Mouse (Mus musculus): ENCODE results near the gene Cpsf7. TPM values are rescaled to one million over a fixed set of nuclear protein-coding genes. Genes with fewer than 3 reads are reported as not detected.

Cpsf7 gene
- 172 to 176 TPM (median 175 TPM) in 4 replicates for total RNA-seq (2023)

DNA sequence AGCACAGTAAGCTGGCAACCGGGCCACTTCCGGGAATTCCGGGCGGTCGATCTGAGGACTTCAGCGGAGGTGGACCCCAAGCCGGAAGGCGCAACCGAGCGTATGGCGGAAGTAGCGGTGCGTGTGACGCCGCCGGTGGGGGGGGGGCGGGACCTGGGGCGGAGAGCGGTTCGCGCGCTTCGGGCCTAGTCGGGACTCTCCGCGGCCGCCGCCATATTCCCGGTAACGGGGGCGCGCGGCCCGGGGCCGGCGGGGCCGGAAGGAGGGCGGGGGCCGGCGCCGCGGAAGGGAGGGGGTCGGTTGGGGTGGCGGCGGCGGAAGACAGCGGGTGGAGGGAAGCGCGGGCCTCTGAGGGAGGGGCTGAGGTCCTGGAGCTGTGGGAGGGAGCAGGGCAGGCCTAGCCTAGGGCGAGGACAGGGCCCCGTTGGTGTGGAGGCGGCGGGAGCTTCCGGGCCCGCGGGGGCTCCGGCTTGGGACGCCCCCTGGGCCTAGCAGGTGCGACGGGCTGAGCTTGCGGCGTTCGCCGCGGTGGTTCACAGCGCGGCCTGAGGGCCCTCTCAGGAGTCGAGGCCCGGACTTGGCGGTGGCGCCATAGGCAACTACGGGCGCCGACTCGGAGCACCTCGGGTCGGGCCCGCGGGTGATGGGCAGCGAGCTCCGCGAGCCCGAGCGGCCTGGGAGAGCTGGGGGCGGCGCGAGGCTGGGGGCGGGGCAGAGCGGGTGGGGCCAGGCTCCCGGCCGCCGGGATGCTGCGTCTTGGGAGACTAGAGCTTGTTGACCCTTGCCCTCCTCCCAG, at the start of gene Cpsf7:
Cpsf7 (plus strand) TSS at position 161 of the 796 bp plus-strand sequence.

GRCm38 (mm10) chr19:10482703-10483102, 42.4 kb upstream of the Cpsf7 start, which contains the start of gene Ppp1r32:
Gene Ppp1r32 (minus strand): TSS chr19:10482928.

GRCm38 (mm10) chr19:10525910-10526309, 844 bp downstream of the Cpsf7 start, which contains the start of gene Sdhaf2:
Gene Sdhaf2 (minus strand): TSS chr19:10526142.

DNA sequence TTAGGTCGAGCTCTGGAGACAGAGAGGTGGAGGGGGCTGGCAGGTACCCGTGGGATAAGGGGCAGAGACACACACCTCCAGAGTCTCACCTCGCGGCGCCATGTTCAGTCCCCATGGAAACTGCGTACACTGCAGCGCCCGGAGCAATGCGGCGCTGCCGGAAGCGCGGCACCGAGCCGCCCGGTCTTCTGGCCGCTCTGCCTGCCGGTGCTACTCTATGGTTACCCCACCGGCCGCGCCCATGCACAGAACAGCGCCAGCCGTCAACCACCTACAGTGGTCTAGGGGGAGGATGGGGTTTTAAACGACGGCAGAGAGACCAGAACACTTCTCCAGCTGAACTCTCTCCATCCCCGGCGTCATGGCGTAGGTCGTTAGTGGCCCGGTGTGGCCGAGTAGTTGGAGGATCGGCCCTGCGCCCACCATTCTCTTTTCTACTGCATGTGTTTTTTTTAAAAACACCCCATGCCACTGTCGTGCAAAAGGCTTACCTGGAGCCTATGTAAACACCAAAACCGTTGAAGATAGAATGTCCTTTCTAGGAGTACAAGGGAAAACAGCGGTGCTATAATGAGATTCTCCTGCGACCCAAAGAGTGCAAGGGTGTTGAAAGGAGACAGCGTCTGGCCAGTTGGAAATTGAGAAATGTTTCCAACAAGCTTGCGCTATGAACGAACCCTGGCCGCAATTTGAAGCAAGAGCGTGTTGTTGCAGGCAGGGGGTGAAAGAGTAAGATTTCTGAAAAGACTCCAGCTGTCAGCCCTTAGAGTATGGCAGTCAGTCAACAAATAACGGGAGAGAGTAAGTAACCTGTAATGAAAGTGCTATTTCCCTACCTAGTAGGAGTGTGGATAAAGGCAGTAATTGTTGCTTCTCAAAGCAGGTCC, 30.8 kb downstream of the Cpsf7 start, which contains the start of gene Tmem216:
Tmem216 (minus strand) TSS at position 615 of the 887 bp plus-strand sequence.

GRCm38 (mm10) chr19:10576690-10577561, 51.9 kb downstream of the Cpsf7 start, which contains the start of the genes Cyb561a3 and Tmem138:
Gene Cyb561a3 (plus strand): TSS chr19:10577172.
Gene Tmem138 (minus strand): TSS chr19:10577362.

Other genes starting within 250 kb of the Cpsf7 start
- 0.09 TPM in 1 of 4 replicates, not detected in the others for gene Dagla, start 220.4 kb upstream of the Cpsf7 start, total RNA-seq (2023)
- gene Syt7, start 136.2 kb upstream of the Cpsf7 start, total RNA-seq (2023), result not detected in 4 replicates
- gene Lrrc10b, start 67.8 kb upstream of the Cpsf7 start, total RNA-seq (2023), result 1.5 to 3.5 TPM (median 1.8 TPM) in 4 replicates
- gene Ppp1r32, start 42.3 kb upstream of the Cpsf7 start, total RNA-seq (2023), result 5.1 to 6.7 TPM (median 5.9 TPM) in 4 replicates
- gene Sdhaf2, start 876 bp downstream of the Cpsf7 start, total RNA-seq (2023), result 55.9 to 71.1 TPM (median 63.4 TPM) in 4 replicates
- gene Tmem216, start 31.0 kb downstream of the Cpsf7 start, total RNA-seq (2023), result 7.9 to 13.0 TPM (median 9.0 TPM) in 4 replicates
- gene Cyb561a3, start 51.9 kb downstream of the Cpsf7 start, total RNA-seq (2023), result 188 to 204 TPM (median 196 TPM) in 4 replicates
- gene Tmem138, start 52.1 kb downstream of the Cpsf7 start, total RNA-seq (2023), result 6.6 to 10.6 TPM (median 8.2 TPM) in 4 replicates
- gene Ddb1, start 80.1 kb downstream of the Cpsf7 start, total RNA-seq (2023), result 162 to 176 TPM (median 168 TPM) in 4 replicates
- gene Tkfc, start 80.4 kb downstream of the Cpsf7 start, total RNA-seq (2023), result 3.2 to 6.2 TPM (median 4.1 TPM) in 4 replicates
- gene Vwce, start 108.9 kb downstream of the Cpsf7 start, total RNA-seq (2023), result 0.36 to 1.3 TPM (median 0.75 TPM) in 3 of 4 replicates, not detected in the other
- not detected in 4 replicates for gene Pga5, start 152.8 kb downstream of the Cpsf7 start, total RNA-seq (2023)
- gene Vps37c, start 163.5 kb downstream of the Cpsf7 start, total RNA-seq (2023), result 19.0 to 23.7 TPM (median 23.0 TPM) in 4 replicates
- 1.2 to 3.2 TPM (median 1.6 TPM) in 4 replicates for gene Cd5, start 213.7 kb downstream of the Cpsf7 start, total RNA-seq (2023)